Mouse (Mus musculus) liver, embryonic 13.5 days (tissue): ENCODE results near the gene Sqstm1. TPM values are rescaled to one million over a fixed set of nuclear protein-coding genes. Genes with fewer than 3 reads are reported as not detected.
A peak's percentile ranks its signal among the peaks of the same experiment; 100 is the strongest.

Experiments
- ATAC-seq: fragments of 200-750 bp; cut with Nextera tagmentation; 2 replicates; pipeline ENCODE4 v1.8.0; 2017; ENCODE audit warnings: low read depth, mild to moderate bottlenecking, moderate number of reproducible peaks, moderate library complexity
- DNase-seq: peaks from one replicate; pipeline ENCODE4 v3.0.0; 2022
- H3K27ac ChIP-seq: fragments of 300-500 bp; sonication (generic); 2 replicates; pipeline ENCODE4 v1.5.1; 2015; ENCODE audit warnings: moderate library complexity, mild to moderate bottlenecking, inconsistent platforms
- H3K27me3 ChIP-seq: fragments of 300-500 bp; sonication (generic); 2 replicates; pipeline ENCODE4 v1.6.1; 2015; ENCODE audit warnings: mild to moderate bottlenecking, inconsistent platforms
- H3K36me3 ChIP-seq: fragments of 300-500 bp; sonication (generic); 2 replicates; pipeline ENCODE4 v1.6.1; 2015; ENCODE audit warnings: mild to moderate bottlenecking, inconsistent platforms
- H3K4me1 ChIP-seq: fragments of 300-500 bp; sonication (generic); replicated peaks from 2 replicates; pipeline ENCODE4 v1.6.1; 2015; ENCODE audit warnings: inconsistent platforms
- H3K4me2 ChIP-seq: fragments of 300-500 bp; sonication (generic); 2 replicates; pipeline ENCODE4 v1.6.1; 2015; ENCODE audit warnings: inconsistent platforms, mild to moderate bottlenecking, moderate library complexity
- H3K4me3 ChIP-seq: fragments of 300-500 bp; sonication (generic); replicated peaks from 2 replicates; pipeline ENCODE4 v1.5.1; 2015; ENCODE audit warnings: mild to moderate bottlenecking, inconsistent platforms
- H3K9ac ChIP-seq: fragments of 300-500 bp; sonication (generic); 2 replicates; pipeline ENCODE4 v1.6.1; 2015; ENCODE audit warnings: mild to moderate bottlenecking, inconsistent platforms
- H3K9me3 ChIP-seq: fragments of 300-500 bp; sonication (generic); replicated peaks from 2 replicates; pipeline ENCODE4 v1.6.1; 2016; ENCODE audit warnings: inconsistent platforms
- WGBS: fragments of 180-500 bp; shearing (Covaris S2); methylation state at CpG from one replicate; pipeline ENCODE4 v1.1.7; 2015; ENCODE audit not compliant: insufficient replicate concordance; 5-methylcytosine and 5-hydroxymethylcytosine counted together
- polyA plus RNA-seq: library from polyadenylated mRNA; unstranded; fragments of >200 nt; fragmentation: Nextera tagmentation; extraction: Ambion mirVana; gene quantifications from 2 replicates; pipeline ENCODE4 v1.2.1, GENCODE M21; 2015

The Sqstm1 gene
- polyA plus RNA-seq, 1 experiment from 2014 or later, result 132 TPM

DNA sequence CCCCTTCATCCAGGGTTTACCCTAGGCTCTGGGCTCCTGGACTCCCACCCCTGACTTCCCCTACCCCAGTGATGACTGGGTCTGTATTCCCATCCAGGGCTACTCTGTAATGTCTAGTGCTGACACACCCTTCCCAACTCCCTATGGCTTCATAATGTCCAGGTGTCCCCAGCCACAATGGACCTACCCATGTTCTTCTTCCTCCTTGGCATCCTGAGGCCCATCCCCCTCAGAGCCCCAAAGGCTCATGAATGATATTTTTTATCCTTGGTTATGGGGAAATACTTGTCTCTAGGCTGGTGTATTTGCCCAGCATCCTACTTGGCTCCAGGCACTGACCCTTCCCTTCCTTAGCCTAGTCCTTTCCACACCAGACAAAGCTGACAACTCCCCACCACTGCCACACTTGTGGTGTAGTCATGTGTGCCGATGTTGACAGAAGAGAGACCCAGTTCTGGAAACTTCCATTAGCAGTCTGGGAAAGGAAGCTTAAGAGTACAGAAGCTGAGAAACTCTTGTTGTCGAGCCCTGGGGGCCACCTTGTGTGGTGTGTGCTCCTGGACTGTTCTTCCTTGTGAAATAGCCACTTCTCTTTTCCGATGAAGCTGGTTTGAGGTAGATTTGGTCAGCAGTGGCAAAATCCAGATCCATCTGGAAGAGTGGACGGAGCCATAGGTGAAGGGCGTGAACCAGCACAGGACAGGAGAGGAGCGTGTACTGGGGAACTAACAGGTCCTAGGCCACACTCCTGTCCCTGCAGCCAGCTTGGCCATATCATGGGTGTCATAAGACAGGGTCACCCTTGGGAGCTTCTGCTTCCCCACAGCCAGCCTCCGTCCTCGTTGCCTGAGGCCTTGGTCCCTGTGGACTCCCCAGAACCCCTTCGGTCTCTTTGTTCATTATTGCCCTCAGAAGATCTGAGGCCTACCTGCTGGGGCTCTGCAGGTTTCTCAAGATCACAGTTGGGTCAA, 28.5 kb upstream of the Sqstm1 start:
- Histone ChIP-seq H3K4me3 (no peak overlapping the region), H3K27ac (peak overlapping the region; percentile 2), H3K4me2 (peak overlapping the region; percentile 99; the same call in 1 of the 2 replicates), H3K9ac (0 out of 2 replicates have a peak overlapping the region, but pooled peaks have one; percentile 2), H3K9me3 (no peaks in the 10 kb centered on the region), H3K27me3 (peaks cover 3% of the 10 kb centered on the region; the same call in 1 of the 2 replicates), H3K4me1 (peaks cover 50% of the 10 kb centered on the region), H3K36me3 (peaks cover 15% of the 10 kb centered on the region)
- 69% methylated on average over 9 of the region's 9 CpGs for WGBS
- DNase-seq (no peak), ATAC-seq (no peak)

DNA sequence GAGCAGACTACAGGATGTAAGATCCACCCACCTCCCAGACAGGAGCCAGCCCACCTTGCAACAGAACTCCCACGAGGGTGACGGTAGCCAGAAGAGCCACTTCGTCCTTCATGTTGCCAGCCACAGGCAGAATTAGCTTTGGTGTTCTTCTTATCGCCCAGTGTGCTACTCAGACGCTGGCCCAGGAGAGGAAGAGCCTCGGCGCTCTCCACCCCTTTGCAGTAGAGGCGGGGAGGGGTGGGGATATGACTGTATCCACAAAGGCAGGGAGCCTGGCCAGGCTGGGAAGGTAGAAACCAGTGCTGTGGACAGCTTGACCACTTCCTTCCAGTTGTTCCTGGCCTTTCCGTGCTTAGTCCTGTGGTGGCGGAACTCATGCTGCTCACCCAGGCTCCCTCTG, 27.7 kb upstream of the Sqstm1 start, which contains the start of gene Ltc4s:
Gene Ltc4s (minus strand): TSS at position 293 of the 400 bp plus-strand sequence.
- Histone ChIP-seq H3K4me1 (peaks cover 50% of the 10 kb centered on the region), H3K9me3 (no peaks in the 10 kb centered on the region), H3K9ac (peak within 1 kb of the TSS; percentile 75), H3K4me2 (peak within 1 kb of the TSS; percentile 99), H3K36me3 (peaks cover 23% of the 10 kb centered on the region), H3K27me3 (peaks cover 3% of the 10 kb centered on the region; the same call in 1 of the 2 replicates), H3K4me3 (peak within 1 kb of the TSS; percentile 72), H3K27ac (peak within 1 kb of the TSS; percentile 65)
- 9% methylated on average over 10 of the region's 10 CpGs for WGBS
- ATAC-seq (0 out of 2 replicates have a peak, but pooled peaks have one; percentile 27), DNase-seq (no peak)

DNA sequence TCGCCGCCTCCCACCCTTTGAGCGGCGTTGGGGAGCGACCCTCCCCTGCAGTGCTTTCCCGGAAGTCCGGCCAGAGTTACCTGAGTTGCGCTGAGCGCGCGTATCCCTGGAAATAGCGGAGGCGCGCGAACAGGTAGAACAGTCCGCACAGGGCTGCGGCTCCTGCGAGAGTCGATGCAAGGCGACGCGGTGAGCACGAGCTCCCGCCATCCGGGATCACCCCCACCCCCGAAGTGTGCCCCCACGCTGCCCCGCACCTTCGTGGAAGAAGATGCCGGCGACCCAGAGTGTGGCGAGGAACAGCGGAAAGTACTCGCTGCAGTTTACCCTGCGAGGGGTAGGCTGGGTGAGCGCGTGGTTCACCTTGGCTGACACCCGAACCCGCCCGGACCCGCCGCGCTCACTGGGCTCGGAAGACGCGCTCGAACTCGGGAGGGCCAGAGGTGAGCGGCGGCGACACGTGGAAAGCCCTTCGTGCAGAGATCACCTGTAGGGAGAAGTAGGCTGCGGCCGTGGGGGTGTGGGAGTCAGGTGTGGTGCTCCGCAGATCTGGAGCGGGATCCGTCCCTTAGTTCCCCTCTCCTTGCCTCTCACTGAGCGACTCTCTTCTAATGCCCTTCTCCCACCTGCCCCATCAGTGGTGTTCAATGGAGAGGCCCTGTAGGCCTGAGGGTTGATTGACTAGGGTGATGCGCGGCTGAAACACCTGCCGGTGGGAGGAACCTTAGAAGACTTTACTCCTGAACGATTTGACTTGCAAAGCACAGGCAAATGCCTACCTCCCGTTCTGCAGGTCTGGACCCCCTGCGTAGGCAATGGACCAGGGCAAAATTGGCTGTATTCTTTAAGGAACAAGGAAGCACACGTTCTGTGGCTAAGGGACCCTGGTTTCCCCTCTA, 26.6 kb upstream of the Sqstm1 start:
- Histone ChIP-seq H3K9me3 (no peaks in the 10 kb centered on the region), H3K27me3 (peaks cover 3% of the 10 kb centered on the region; the same call in 1 of the 2 replicates), H3K27ac (no peak overlapping the region), H3K4me2 (peak overlapping the region; percentile 99), H3K4me1 (peaks cover 50% of the 10 kb centered on the region), H3K4me3 (peak overlapping the region; percentile 72), H3K9ac (peak overlapping the region; percentile 75), H3K36me3 (peaks cover 34% of the 10 kb centered on the region)
- ATAC-seq (peak; percentile 28), DNase-seq (no peak)
- 2% methylated on average over 66 of the region's 66 CpGs for WGBS

DNA sequence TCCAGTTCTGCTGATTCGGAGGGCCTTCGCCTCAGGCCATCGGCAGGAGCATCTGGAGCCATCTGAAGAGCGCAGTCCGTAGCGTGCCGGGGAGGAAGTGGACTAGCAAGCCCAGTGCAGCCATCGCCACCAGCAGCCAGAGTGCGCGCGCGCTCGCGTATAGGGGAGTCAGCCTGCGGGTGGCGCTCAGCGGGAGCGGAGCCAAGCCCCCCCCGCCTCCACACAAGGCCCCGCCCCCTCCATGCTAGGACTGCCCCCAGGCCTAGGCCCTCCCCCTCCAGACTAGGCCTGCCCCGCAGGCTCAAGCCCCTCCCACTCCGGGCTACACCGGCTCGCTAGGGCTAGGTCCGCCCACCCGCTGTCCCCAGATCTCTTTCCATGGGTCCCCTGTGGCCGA, 25.9 kb upstream of the Sqstm1 start:
- Histone ChIP-seq H3K4me1 (peaks cover 52% of the 10 kb centered on the region), H3K9ac (peak overlapping the region; percentile 75), H3K4me2 (peak overlapping the region; percentile 99), H3K4me3 (peak overlapping the region; percentile 72), H3K27me3 (peaks cover 3% of the 10 kb centered on the region; the same call in 1 of the 2 replicates), H3K9me3 (no peaks in the 10 kb centered on the region), H3K36me3 (peaks cover 41% of the 10 kb centered on the region), H3K27ac (peak overlapping the region; percentile 35)
- ATAC-seq (peak; percentile 90), DNase-seq (peak; percentile 88)
- 2% methylated on average over 26 of the region's 27 CpGs for WGBS

DNA sequence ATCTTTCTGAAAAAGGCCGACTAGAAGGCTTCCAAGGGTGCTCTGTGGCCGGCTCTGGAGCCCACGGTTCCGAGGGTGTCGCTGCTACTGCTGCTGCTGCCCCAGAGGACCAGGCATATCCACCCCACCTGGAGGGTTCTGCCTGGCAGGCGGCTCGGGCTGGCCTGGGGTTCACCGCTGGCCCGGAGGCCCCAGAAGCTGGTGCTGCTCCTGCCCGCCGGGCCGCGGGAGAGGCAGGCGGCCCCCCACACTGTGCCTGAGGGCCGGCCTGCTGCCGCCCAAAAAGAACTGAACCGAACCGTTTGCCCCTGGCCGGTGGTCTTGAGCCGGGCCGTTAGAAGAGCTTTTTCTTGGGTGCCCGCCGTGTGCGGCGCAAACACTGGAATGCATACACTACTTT, 24.0 kb upstream of the Sqstm1 start:
- no peak for DNase-seq
- no peak overlapping the region for H3K27ac ChIP-seq
- H3K36me3 ChIP-seq, result peaks cover 50% of the 10 kb centered on the region
- H3K27me3 ChIP-seq, result peaks cover 3% of the 10 kb centered on the region; the same call in 1 of the 2 replicates
- ATAC-seq, result no peak
- WGBS, result 91% methylated on average over 25 of the region's 25 CpGs
- H3K9ac ChIP-seq, result no peak overlapping the region
- no peak overlapping the region for H3K4me2 ChIP-seq
- peaks cover 58% of the 10 kb centered on the region for H3K4me1 ChIP-seq
- H3K4me3 ChIP-seq, result no peak overlapping the region
- no peaks in the 10 kb centered on the region for H3K9me3 ChIP-seq

DNA sequence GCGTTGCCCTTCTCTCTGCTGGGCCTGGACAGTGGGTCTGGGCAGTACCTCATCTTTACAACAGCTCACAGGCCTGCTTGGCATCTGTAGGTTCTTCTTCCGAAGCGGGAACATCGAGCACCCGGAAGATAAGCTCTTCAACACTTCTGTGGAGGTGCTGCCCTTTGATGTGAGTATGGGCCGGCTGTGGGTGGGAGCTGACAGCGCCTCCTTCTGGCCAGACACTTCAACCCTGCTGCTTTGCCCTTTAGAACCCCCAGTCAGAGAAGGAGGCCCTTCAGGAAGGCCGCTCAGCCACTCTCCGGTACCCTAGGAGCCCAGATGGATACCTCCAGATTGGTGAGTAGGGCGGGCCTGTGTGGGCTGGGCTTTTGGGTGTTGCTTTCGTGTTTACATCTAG, 23.4 kb upstream of the Sqstm1 start:
- no peak overlapping the region for H3K4me3 ChIP-seq
- peaks cover 3% of the 10 kb centered on the region; the same call in 1 of the 2 replicates for H3K27me3 ChIP-seq
- no peaks in the 10 kb centered on the region for H3K9me3 ChIP-seq
- no peak overlapping the region for H3K9ac ChIP-seq
- 84% methylated on average over 11 of the region's 11 CpGs for WGBS
- H3K4me2 ChIP-seq, result no peak overlapping the region
- ATAC-seq, result no peak
- peaks cover 50% of the 10 kb centered on the region for H3K36me3 ChIP-seq
- no peak for DNase-seq
- no peak overlapping the region for H3K27ac ChIP-seq
- peaks cover 58% of the 10 kb centered on the region for H3K4me1 ChIP-seq

DNA sequence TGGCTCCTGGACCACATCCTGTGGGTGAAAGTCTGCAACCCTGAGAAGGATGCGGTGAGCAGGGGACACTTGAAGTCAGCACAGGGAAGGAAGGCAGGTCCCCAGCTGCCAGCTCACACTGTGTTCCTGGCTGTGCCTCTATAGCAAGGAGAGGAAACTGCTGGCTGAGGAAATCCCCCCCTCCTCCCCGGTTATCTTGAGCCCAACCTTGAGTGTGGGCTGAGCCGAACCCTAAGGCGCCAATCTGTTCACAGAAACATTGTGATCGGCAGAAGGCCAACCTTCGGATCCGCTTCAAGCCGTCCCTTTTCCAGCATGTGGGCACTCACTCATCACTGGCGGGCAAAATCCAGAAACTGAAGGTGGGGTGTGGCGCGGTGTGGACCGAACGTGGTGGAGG, 22.4 kb upstream of the Sqstm1 start:
- ATAC-seq (no peak), DNase-seq (no peak)
- peaks cover 51% of the 10 kb centered on the region for H3K36me3 ChIP-seq
- H3K27ac ChIP-seq, result no peak overlapping the region
- peaks cover 58% of the 10 kb centered on the region for H3K4me1 ChIP-seq
- no peaks in the 10 kb centered on the region for H3K9me3 ChIP-seq
- H3K27me3 ChIP-seq, result peaks cover 3% of the 10 kb centered on the region; the same call in 1 of the 2 replicates
- H3K4me2 ChIP-seq, result no peak overlapping the region
- 79% methylated on average over 13 of the region's 13 CpGs for WGBS
- H3K9ac ChIP-seq, result no peak overlapping the region
- H3K4me3 ChIP-seq, result no peak overlapping the region

DNA sequence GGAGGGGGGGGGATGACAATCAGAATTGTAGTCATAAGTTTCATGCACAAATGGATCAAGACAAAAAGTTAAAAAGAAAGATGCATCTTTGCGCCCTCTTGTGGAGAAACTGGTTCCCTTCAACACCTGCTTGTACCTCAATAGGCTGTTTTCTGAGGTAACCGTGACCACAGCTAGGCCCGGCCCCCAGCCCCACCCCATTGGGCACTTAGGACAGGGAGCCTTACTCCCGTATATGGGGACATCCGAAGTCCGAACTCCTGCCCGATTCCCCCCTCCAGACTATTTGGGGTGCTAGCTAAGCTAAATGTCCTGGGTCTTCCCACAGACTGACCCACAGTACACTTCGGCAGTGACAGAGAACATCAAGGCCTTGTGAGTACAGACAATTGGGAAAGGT, 20.8 kb upstream of the Sqstm1 start:
- Histone ChIP-seq H3K4me3 (no peak overlapping the region), H3K27ac (no peak overlapping the region), H3K4me1 (peaks cover 58% of the 10 kb centered on the region), H3K36me3 (peaks cover 55% of the 10 kb centered on the region), H3K27me3 (no peaks in the 10 kb centered on the region), H3K9me3 (no peaks in the 10 kb centered on the region), H3K9ac (no peak overlapping the region), H3K4me2 (peak overlapping the region; percentile 44)
- DNase-seq, result no peak
- no peak for ATAC-seq
- 36% methylated on average over 8 of the region's 8 CpGs for WGBS

DNA sequence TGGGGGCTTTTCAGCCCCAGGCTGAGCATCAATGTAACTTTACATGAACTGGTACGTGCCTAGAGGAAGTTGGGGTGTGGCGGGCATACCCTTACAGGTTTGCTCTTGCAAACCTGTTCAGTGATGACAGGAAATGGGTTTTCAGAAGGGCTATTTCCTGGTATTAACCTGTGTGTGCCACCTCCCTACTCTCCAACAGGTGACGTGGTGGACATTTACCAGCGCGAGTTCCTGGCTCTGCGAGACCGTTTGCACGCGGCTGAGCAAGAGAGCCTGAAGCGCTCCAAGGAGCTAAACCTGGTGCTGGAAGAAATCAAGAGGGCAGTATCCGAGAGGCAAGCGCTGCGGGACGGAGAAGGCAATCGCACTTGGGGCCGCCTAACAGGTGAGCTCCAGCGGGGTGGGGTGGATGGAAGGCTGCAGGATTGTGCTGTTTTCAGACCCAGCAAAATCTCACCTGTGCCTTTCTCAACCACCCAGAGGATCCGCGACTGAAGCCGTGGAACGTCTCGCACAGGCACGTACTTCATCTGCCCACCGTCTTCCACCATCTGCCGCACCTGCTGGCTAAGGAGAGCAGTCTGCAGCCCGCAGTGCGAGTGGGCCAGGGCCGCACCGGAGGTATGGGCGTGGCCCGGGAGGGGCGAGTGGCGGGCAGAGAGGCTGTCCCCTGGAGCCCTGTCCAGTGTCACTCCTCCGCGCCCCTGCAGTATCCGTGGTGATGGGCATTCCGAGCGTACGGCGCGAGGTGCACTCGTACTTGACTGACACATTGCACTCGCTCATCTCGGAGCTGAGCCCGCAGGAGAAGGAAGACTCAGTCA, 20.1 kb upstream of the Sqstm1 start:
- Histone ChIP-seq H3K9ac (no peak overlapping the region), H3K4me3 (no peak overlapping the region; the same call in 1 of the 2 replicates), H3K27ac (no peak overlapping the region), H3K4me1 (peaks cover 58% of the 10 kb centered on the region), H3K4me2 (peak overlapping the region; percentile 44), H3K9me3 (no peaks in the 10 kb centered on the region), H3K27me3 (no peaks in the 10 kb centered on the region), H3K36me3 (peaks cover 55% of the 10 kb centered on the region)
- ATAC-seq (no peak), DNase-seq (no peak)
- WGBS, result 72% methylated on average over 45 of the region's 45 CpGs

DNA sequence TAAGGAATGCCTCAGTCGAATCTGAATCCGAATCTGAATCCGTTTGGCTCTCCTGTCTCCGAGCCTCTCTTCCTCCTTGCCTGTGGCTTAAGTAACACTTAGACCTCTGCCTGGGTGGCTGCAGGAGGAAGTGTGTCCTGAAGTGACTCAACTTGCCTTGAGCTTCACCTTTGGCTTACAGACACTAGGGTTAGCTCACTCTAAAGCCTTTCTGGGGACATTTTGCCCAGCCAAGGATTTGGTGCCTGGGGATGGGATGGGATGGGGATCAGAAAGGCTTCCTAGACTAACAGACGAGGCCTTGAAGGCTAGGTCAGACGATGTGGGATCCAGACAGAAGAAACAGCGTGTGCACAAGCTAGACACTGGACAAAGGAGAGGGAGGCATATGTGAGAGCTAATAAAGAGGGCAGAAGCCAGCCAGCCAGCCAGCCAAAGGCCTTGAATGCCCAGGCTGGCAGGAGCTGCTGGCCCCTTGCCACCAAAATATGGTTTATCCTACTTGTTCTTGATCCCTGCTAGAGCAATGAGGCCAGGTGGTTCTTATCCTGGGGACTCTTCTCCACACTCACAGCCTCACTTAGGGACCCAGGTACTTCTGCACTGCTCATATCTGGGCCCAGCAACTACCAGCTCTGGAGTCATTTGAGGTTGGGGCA, 18.8 kb upstream of the Sqstm1 start:
- Histone ChIP-seq H3K27ac (peak overlapping the region; percentile 98), H3K9me3 (no peaks in the 10 kb centered on the region), H3K4me3 (no peak overlapping the region), H3K4me1 (peaks cover 57% of the 10 kb centered on the region), H3K27me3 (no peaks in the 10 kb centered on the region), H3K9ac (no peak overlapping the region), H3K36me3 (peaks cover 43% of the 10 kb centered on the region), H3K4me2 (no peak overlapping the region)
- 64% methylated on average over 7 of the region's 7 CpGs for WGBS
- ATAC-seq, result no peak
- no peak for DNase-seq
